Comparison of ENCODE assay signal across 24 mouse cellular contexts in genomic region chr14:96592051-96592450, GRCm38 (mm10).
A peak's percentile ranks its signal among the peaks of the same experiment; 100 is the strongest.
DNase-seq lines count a peak whose midpoint lies in the region; ATAC-seq and TF ChIP-seq lines count a peak whose summit lies in the region.
"Had no signal": no experiment of that assay in that cellular context is flagged by ENCODE, and none has a peak within 500 bp of the region (broad histone marks: within the 10 kb centered on the region; RNA-seq: fewer than 3 reads in every experiment).

No protein-coding gene starts in this region.

- no peak overlapping the region for H3K4me2 ChIP-seq in forebrain, embryonic 14.5 days (ENCODE audit: low read length)
- H3K4me2 ChIP-seq in hindbrain, postnatal 0 days (ENCODE audit: low read depth, low read length) = no peak overlapping the region
- H3K4me2 ChIP-seq: forebrain, embryonic 12.5 days; heart, embryonic 13.5 days; hindbrain, embryonic 13.5 days had no signal

- no peak overlapping the region for H3K4me3 ChIP-seq in forebrain, embryonic 14.5 days (ENCODE audit: low read depth, low read length)
- H3K4me3 ChIP-seq in forebrain, embryonic 10.5 days = no peak overlapping the region
- no peak overlapping the region for H3K4me3 ChIP-seq in hindbrain, postnatal 0 days (ENCODE audit: low read length)
- no peak overlapping the region for H3K4me3 ChIP-seq in hindbrain, embryonic 10.5 days
- H3K4me3 ChIP-seq in MEL (ENCODE audit: control insufficient read depth in 1 of 2, insufficient read depth in 1 of 2, low read depth in 2 of 2, low read length in 2 of 2) = no peak overlapping the region
- H3K4me3 ChIP-seq: forebrain, embryonic 12.5 days; heart, adult 2 months; heart, embryonic 10.5 days; heart, embryonic 13.5 days; hindbrain, embryonic 13.5 days had no signal

- no peaks in the 10 kb centered on the region for H3K9me3 ChIP-seq in forebrain, embryonic 14.5 days (replicated peaks; ENCODE audit: control insufficient read depth, low read length)
- no peaks in the 10 kb centered on the region for H3K9me3 ChIP-seq in forebrain, embryonic 10.5 days
- no peaks in the 10 kb centered on the region for H3K9me3 ChIP-seq in hindbrain, postnatal 0 days (ENCODE audit: low read length)
- H3K9me3 ChIP-seq in hindbrain, embryonic 10.5 days = no peaks in the 10 kb centered on the region
- no peaks in the 10 kb centered on the region for H3K9me3 ChIP-seq in MEL (replicated peaks; ENCODE audit: insufficient read depth, low read length)
- H3K9me3 ChIP-seq: forebrain, embryonic 12.5 days; heart, embryonic 10.5 days; heart, embryonic 13.5 days; hindbrain, embryonic 13.5 days had no signal

- H3K27ac ChIP-seq in forebrain, embryonic 14.5 days (ENCODE audit: low read depth, low read length) = no peak overlapping the region
- no peak overlapping the region for H3K27ac ChIP-seq in forebrain, embryonic 10.5 days
- no peak overlapping the region for H3K27ac ChIP-seq in hindbrain, postnatal 0 days
- no peak overlapping the region for H3K27ac ChIP-seq in hindbrain, embryonic 10.5 days
- no peak overlapping the region for H3K27ac ChIP-seq in MEL (ENCODE audit: control insufficient read depth, low read depth, low read length)
- H3K27ac ChIP-seq: forebrain, embryonic 12.5 days; heart, adult 2 months; heart, embryonic 10.5 days; heart, embryonic 13.5 days; hindbrain, embryonic 13.5 days had no signal

- H3K36me3 ChIP-seq in forebrain, embryonic 14.5 days (ENCODE audit: control insufficient read depth, insufficient read depth, low read length) = no peaks in the 10 kb centered on the region
- no peaks in the 10 kb centered on the region for H3K36me3 ChIP-seq in forebrain, embryonic 10.5 days (replicated peaks)
- no peaks in the 10 kb centered on the region for H3K36me3 ChIP-seq in hindbrain, postnatal 0 days (ENCODE audit: insufficient read depth, low read length)
- no peaks in the 10 kb centered on the region for H3K36me3 ChIP-seq in hindbrain, embryonic 10.5 days
- no peaks in the 10 kb centered on the region for H3K36me3 ChIP-seq in MEL (ENCODE audit: control insufficient read depth in 1 of 2, insufficient read depth in 2 of 2, low read length in 2 of 2)
- H3K36me3 ChIP-seq: forebrain, embryonic 12.5 days; heart, embryonic 10.5 days; heart, embryonic 13.5 days; hindbrain, embryonic 13.5 days had no signal

- no peak for TF ChIP-seq EP300 in MEL (IDR thresholded peaks at IDR 0.05; ENCODE audit: low read depth in 1 of 2, low read length in 2 of 2)

- no peaks in the 10 kb centered on the region for H3K79me2 ChIP-seq in MEL (ENCODE audit: control insufficient read depth, insufficient read depth, low read length, poor library complexity)

- TF ChIP-seq POLR2A in MEL (IDR thresholded peaks at IDR 0.05; ENCODE audit: control insufficient read depth in 1 of 2, insufficient read depth in 1 of 2, low read depth in 1 of 2, low read length in 2 of 2, poor library complexity in 1 of 2) = no peak

- peak; percentile 60 for DNase-seq in forebrain, embryonic 14.5 days (ENCODE audit: low spot score)
- DNase-seq in forebrain, embryonic 10.5 days (ENCODE audit: extremely low spot score, low spot score) = no peak
- DNase-seq in hindbrain, postnatal 0 days (ENCODE audit: low spot score) = peak; percentile 60
- DNase-seq in hindbrain, embryonic 10.5 days (ENCODE audit: low spot score) = no peak
- peak; percentile 19 for DNase-seq in MEL (ENCODE audit: low read depth, low spot score)
- peak; percentile 19 for DNase-seq in brain, adult 2 months (ENCODE audit: low read depth, low spot score)
- no peak for DNase-seq in ovary, postnatal 10 days (ENCODE audit: low spot score)
- DNase-seq: adrenal gland, adult 8-10 months; adrenal gland, postnatal 25 days; cerebellum, adult 11 months; cerebellum, adult 9-11 months; gastrocnemius, postnatal 10 days; gastrocnemius, postnatal 36 days; heart, adult 2 months; heart, postnatal 14 days; heart, postnatal 4 days; kidney, adult 2 months had no signal

- H3K9ac ChIP-seq in forebrain, embryonic 14.5 days (ENCODE audit: low read length) = no peak overlapping the region
- no peak overlapping the region for H3K9ac ChIP-seq in hindbrain, postnatal 0 days (replicated peaks; ENCODE audit: low read length)
- no peak overlapping the region for H3K9ac ChIP-seq in MEL (ENCODE audit: control insufficient read depth, low read depth, low read length, poor library complexity, severe bottlenecking)
- H3K9ac ChIP-seq: forebrain, embryonic 12.5 days; heart, embryonic 13.5 days; hindbrain, embryonic 13.5 days had no signal

- no peaks in the 10 kb centered on the region for H3K4me1 ChIP-seq in forebrain, embryonic 14.5 days (ENCODE audit: control insufficient read depth, insufficient read depth, low read length)
- H3K4me1 ChIP-seq in forebrain, embryonic 10.5 days = no peaks in the 10 kb centered on the region
- no peaks in the 10 kb centered on the region for H3K4me1 ChIP-seq in hindbrain, postnatal 0 days (ENCODE audit: insufficient read depth, low read length)
- H3K4me1 ChIP-seq in hindbrain, embryonic 10.5 days (replicated peaks) = no peaks in the 10 kb centered on the region
- H3K4me1 ChIP-seq in MEL (ENCODE audit: control insufficient read depth in 1 of 2, insufficient read depth in 2 of 2, low read length in 2 of 2) = no peaks in the 10 kb centered on the region
- H3K4me1 ChIP-seq: forebrain, embryonic 12.5 days; heart, embryonic 10.5 days; heart, embryonic 13.5 days; hindbrain, embryonic 13.5 days had no signal

- peak; percentile 70; the same call in 1 of the 2 replicates for ATAC-seq in forebrain, embryonic 14.5 days
- no peak for ATAC-seq in hindbrain, postnatal 0 days
- ATAC-seq: activated CD4-positive, CD25-positive, alpha-beta regulatory T cell, adult 4 months; CD4-positive, CD25-positive, alpha-beta regulatory T cell, adult 4 months; intestine, postnatal 0 days had no signal

- H3K27me3 ChIP-seq in forebrain, embryonic 14.5 days (replicated peaks; ENCODE audit: control insufficient read depth, insufficient read depth, low read length) = no peaks in the 10 kb centered on the region
- H3K27me3 ChIP-seq in forebrain, embryonic 10.5 days (ENCODE audit: poor library complexity, severe bottlenecking) = no peaks in the 10 kb centered on the region
- H3K27me3 ChIP-seq in hindbrain, postnatal 0 days (ENCODE audit: insufficient read depth, low read length) = no peaks in the 10 kb centered on the region
- H3K27me3 ChIP-seq in hindbrain, embryonic 10.5 days (ENCODE audit: insufficient read depth, poor library complexity, severe bottlenecking) = no peaks in the 10 kb centered on the region
- H3K27me3 ChIP-seq in MEL (ENCODE audit: control insufficient read depth in 1 of 2, insufficient read depth in 2 of 2, low read length in 2 of 2) = no peaks in the 10 kb centered on the region
- H3K27me3 ChIP-seq: forebrain, embryonic 12.5 days; heart, embryonic 13.5 days; hindbrain, embryonic 13.5 days had no signal

- no peak for TF ChIP-seq RAD21 in MEL (IDR thresholded peaks at IDR 0.05; ENCODE audit: low read depth, low read length)

- TF ChIP-seq CTCF in hindbrain, postnatal 0 days (IDR thresholded peaks at IDR 0.05; ENCODE audit: low read depth) = no peak
- TF ChIP-seq CTCF in MEL (IDR thresholded peaks at IDR 0.05 in 2 of 3, conservative IDR thresholded peaks at IDR 0.05 in 1 of 3; ENCODE audit: control insufficient read depth in 1 of 3, insufficient read depth in 1 of 3, low read depth in 2 of 3, low read length in 3 of 3, poor library complexity in 1 of 3, severe bottlenecking in 1 of 3) = no peak

TF ChIP-seq in MEL, 35 proteins besides CTCF, POLR2A, EP300 and RAD21:
- TF ChIP-seq MAX (IDR thresholded peaks at IDR 0.05; ENCODE audit: low read length) (no peak), GATA1 (IDR thresholded peaks at IDR 0.05; ENCODE audit: low read depth, low read length) (no peak), POLR2AphosphoS2 (IDR thresholded peaks at IDR 0.05; ENCODE audit: low read length) (no peak), MEF2A (IDR thresholded peaks at IDR 0.05; ENCODE audit: extremely low read depth, insufficient replicate concordance, low read depth, low read length, poor library complexity, severe bottlenecking) (no peak), SIN3A (IDR thresholded peaks at IDR 0.05; ENCODE audit: low read length) (no peak), KAT2A (conservative IDR thresholded peaks at IDR 0.05; ENCODE audit: low read depth, low read length) (no peak), GABPA (IDR thresholded peaks at IDR 0.05; ENCODE audit: low read depth, low read length) (no peak), MXI1 (IDR thresholded peaks at IDR 0.05; ENCODE audit: low read depth, low read length) (no peak), MYC (IDR thresholded peaks at IDR 0.05; ENCODE audit: low read depth, low read length) (no peak), SMC3 (IDR thresholded peaks at IDR 0.05; ENCODE audit: low read depth, low read length) (no peak), NRF1 (IDR thresholded peaks at IDR 0.05; ENCODE audit: insufficient read depth, low read depth, low read length, poor library complexity, severe bottlenecking) (no peak), TCF12 (IDR thresholded peaks at IDR 0.05; ENCODE audit: low read depth, low read length) (no peak), MAFK (IDR thresholded peaks at IDR 0.05; ENCODE audit: borderline replicate concordance, low read depth, low read length) (no peak), MYB (IDR thresholded peaks at IDR 0.05; ENCODE audit: low read depth, low read length) (no peak)

Comparison
In these comparisons a context has a peak if more than half of its experiments do, and no peak if none do; other contexts are left out.
1. DNase-seq: peak in forebrain, embryonic 14.5 days (single experiment), hindbrain, postnatal 0 days (single experiment), MEL (single experiment) and brain, adult 2 months (single experiment); none in forebrain, embryonic 10.5 days (single experiment), hindbrain, embryonic 10.5 days (single experiment) and ovary, postnatal 10 days (single experiment).